Mouse (Mus musculus): ENCODE data around the gene Ifna7.
"Not testable (repeated sequence)": the region's sequence is repeated elsewhere in the genome, so short reads cannot be mapped to it uniquely, and the experiment has no call there.

Ifna7 gene

GRCm38 (mm10) chr4:88815928-88816327, at the start of gene Ifna7:
TSS of gene Ifna7 (plus strand) at chr4:88816228.
- DNase-seq, result no peak

GRCm38 (mm10) chr4:88773534-88773933, 42.5 kb upstream of the Ifna7 start, which contains the start of gene Gm13290:
TSS of gene Gm13290 (plus strand) at chr4:88773834.
- DNase-seq, result not testable (repeated sequence)

- DNase-seq, result not testable (repeated sequence)
These were observed 39.4 kb upstream of the Ifna7 start, which contains the start of gene Gm13289 for GRCm38 (mm10) chr4:88776622-88777021. TSS of gene Gm13289 (plus strand) at chr4:88776922.

- DNase-seq, result not testable (repeated sequence)
These were observed 36.5 kb upstream of the Ifna7 start, which contains the start of gene Gm13272 for GRCm38 (mm10) chr4:88779550-88779949. TSS of gene Gm13272 (plus strand) at chr4:88779850.

- DNase-seq, result not testable (repeated sequence)
These were observed 35.7 kb upstream of the Ifna7 start for GRCm38 (mm10) chr4:88780320-88780719.

GRCm38 (mm10) chr4:88781831-88782230, 34.2 kb upstream of the Ifna7 start, which contains the start of gene Ifnz:
TSS of gene Ifnz (plus strand) at chr4:88782131.
- not testable (repeated sequence) for DNase-seq

- not testable (repeated sequence) for DNase-seq
These were observed 33.7 kb upstream of the Ifna7 start for GRCm38 (mm10) chr4:88782335-88782734.

- not testable (repeated sequence) for DNase-seq
These were observed 30.6 kb upstream of the Ifna7 start, which contains the start of gene Gm13276 for GRCm38 (mm10) chr4:88785409-88785808. TSS of gene Gm13276 (plus strand) at chr4:88785709.

GRCm38 (mm10) chr4:88788402-88788801, 27.6 kb upstream of the Ifna7 start, which contains the start of gene Gm13277:
TSS of gene Gm13277 (plus strand) at chr4:88788632.
- peak; percentile 67 for DNase-seq

GRCm38 (mm10) chr4:88791250-88791649, 24.8 kb upstream of the Ifna7 start, which contains the start of gene Gm13278:
TSS of gene Gm13278 (plus strand) at chr4:88791550.
- DNase-seq, result not testable (repeated sequence)

GRCm38 (mm10) chr4:88793936-88794675, 21.9 kb upstream of the Ifna7 start, which contains the start of gene Gm13275:
TSS of gene Gm13275 (plus strand) at chr4:88794487.
- peak; percentile 42 for DNase-seq

- DNase-seq, result not testable (repeated sequence)
These were observed 18.9 kb upstream of the Ifna7 start, which contains the start of gene Gm13279 for GRCm38 (mm10) chr4:88797097-88797496. TSS of gene Gm13279 (plus strand) at chr4:88797397.

- DNase-seq, result not testable (repeated sequence)
These were observed 16.7 kb upstream of the Ifna7 start, which contains the start of gene Gm13285 for GRCm38 (mm10) chr4:88799365-88799764. TSS of gene Gm13285 (plus strand) at chr4:88799665.

GRCm38 (mm10) chr4:88802954-88803353, 13.1 kb upstream of the Ifna7 start, which contains the start of gene Gm13287:
TSS of gene Gm13287 (plus strand) at chr4:88803254.
- not testable (repeated sequence) for DNase-seq

- DNase-seq, result not testable (repeated sequence)
These were observed 10.8 kb upstream of the Ifna7 start, which contains the start of gene Gm13288 for GRCm38 (mm10) chr4:88805231-88805630. TSS of gene Gm13288 (plus strand) at chr4:88805531.

- peak; percentile 34 for DNase-seq
These were observed 10.3 kb upstream of the Ifna7 start for GRCm38 (mm10) chr4:88805761-88806160.

- no peak for DNase-seq
These were observed 3.6 kb downstream of the Ifna7 start, which contains the start of gene Ifna11 for GRCm38 (mm10) chr4:88819659-88820058. TSS of gene Ifna11 (plus strand) at chr4:88819959.

- DNase-seq, result no peak
These were observed 7.0 kb downstream of the Ifna7 start for GRCm38 (mm10) chr4:88822995-88823394.

GRCm38 (mm10) chr4:88827116-88827515, 11.1 kb downstream of the Ifna7 start, which contains the start of gene Ifna6:
TSS of gene Ifna6 (plus strand) at chr4:88827416.
- not testable (repeated sequence) for DNase-seq

GRCm38 (mm10) chr4:88830523-88830922, 14.5 kb downstream of the Ifna7 start:
- DNase-seq, result peak; percentile 22

- DNase-seq, result not testable (repeated sequence)
These were observed 19.2 kb downstream of the Ifna7 start, which contains the start of gene Ifna5 for GRCm38 (mm10) chr4:88835225-88835624. TSS of gene Ifna5 (plus strand) at chr4:88835525.

- peak; percentile 4 for DNase-seq
These were observed 22.8 kb downstream of the Ifna7 start for GRCm38 (mm10) chr4:88838828-88839227.

GRCm38 (mm10) chr4:88840058-88840457, 24.0 kb downstream of the Ifna7 start:
- no peak for DNase-seq
